Mouse (Mus musculus) kidney, postnatal 36 days (tissue): ENCODE results near the gene Nudcd3.

Source experiments
- DNase-seq, 2 experiments: peaks; one replicate each; pipeline ENCODE4 v3.0.0; 2021 to 2022; ENCODE audit warnings: mixed read lengths in 2 of 2

Nudcd3 gene

DNA sequence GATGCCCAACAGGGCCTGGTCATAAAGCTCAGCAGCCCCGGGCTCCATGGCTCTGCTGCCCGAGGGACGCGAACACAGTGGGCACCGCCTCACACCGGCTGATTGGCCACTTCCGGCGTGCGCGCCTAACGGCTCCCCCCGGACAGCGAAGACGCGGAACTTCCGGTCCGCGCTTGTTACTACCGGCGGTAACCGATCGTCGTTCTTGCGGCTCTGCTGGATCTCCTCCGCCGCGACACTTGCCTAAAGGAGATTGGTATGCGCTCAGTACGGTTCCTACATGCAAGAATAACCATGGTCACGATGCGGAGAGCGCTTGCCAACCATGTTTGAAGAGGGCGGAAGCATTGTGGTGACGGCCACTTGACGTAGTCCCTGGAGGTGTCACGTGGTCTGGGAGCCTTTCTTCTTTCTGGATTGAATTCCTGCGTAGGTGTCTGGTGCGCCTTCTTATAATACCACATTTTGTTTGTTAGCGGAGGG lies at the start of gene Nudcd3:
Gene Nudcd3, minus strand, starts transcription at position 329 of the 483 bp plus-strand sequence.
- DNase-seq: peak; percentile 91 to 92

DNA sequence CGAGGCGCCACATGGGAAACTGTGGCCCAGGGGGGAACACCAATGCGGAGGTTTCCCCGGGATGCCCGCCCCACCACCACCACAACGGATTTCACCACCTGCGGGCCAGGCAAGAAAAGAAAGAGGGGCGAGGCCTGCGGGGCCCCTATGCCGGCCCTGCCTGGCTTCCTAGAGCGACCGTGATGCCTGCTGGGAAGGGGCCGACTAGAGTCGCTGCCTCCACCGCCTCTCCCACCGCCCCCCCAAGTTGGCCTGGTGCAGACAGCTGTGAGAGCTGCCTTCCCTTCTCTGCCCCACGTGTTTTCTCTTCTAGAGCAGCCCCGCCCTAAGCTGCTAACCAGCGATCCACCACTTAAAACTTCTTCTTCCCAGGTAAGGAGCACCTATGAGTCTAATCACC lies 44.5 kb upstream of the Nudcd3 start:
- DNase-seq: no peak

GRCm38 (mm10) chr11:6233025-6233424 lies 32.8 kb upstream of the Nudcd3 start:
- no peak for DNase-seq

- no peak for DNase-seq
Measured at GRCm38 (mm10) chr11:6230012-6230411, 29.8 kb upstream of the Nudcd3 start, which contains the start of gene Npc1l1. Gene Npc1l1, minus strand, starts transcription at chr11:6230143.

- peak; percentile 7 to 25 for DNase-seq
Measured at GRCm38 (mm10) chr11:6224541-6225229, 24.5 kb upstream of the Nudcd3 start.

- DNase-seq: no peak
Measured at GRCm38 (mm10) chr11:6222187-6222586, 22.0 kb upstream of the Nudcd3 start.

DNA sequence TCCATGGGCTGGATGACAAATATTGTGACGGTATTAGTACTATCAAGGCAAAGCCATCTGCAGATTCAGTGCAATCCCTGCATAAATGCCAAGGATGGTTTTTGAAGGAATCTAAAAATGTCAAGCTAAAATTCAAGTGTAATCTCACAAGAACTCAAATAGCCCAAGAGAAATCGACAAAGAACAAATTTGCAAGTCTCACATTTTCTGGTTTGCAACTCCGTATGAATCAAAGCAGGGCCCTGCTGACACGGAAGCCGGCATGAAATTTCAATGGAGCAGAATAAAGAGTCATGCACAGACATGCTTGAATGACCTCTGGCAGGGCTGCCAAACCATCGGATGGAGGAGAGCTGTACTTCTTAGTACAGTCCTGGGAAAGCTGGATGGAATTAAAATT lies 19.8 kb upstream of the Nudcd3 start:
- DNase-seq: peak in 1 of 2 experiments; percentile 49

DNA sequence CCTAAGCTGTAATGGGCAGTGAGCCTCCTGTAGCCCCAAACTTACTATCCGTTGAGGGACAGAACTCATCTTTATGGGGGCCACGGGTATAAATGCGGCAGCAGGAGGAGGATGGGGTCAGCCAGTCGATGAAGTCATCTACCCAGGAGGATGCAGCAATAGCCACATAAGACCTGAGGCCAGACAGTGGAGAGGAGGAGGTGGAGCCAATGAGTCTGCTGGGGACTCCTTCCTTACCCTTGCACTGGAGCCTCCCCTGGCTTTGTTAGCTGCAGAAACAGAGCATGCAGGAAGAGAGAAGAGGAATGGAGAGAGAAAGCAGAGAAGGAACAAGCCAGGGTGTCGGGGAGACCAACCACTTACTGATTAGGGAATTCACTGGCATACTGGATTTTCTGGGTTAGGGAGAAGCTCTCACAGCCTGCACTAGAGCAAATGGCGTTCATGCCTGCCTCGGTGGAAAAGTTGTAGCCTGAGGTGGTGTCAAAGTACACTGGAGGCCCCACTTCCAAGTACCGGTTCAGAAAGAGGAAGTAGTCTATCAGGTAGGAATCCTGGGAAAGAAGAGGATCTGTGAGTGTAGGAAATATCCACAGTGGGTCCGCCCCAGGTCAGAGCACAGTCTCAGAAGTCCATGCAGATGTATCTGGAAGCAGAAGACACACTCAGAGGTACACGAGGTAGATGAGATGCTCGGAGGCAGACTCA lies 18.1 kb upstream of the Nudcd3 start:
- DNase-seq: no peak

DNA sequence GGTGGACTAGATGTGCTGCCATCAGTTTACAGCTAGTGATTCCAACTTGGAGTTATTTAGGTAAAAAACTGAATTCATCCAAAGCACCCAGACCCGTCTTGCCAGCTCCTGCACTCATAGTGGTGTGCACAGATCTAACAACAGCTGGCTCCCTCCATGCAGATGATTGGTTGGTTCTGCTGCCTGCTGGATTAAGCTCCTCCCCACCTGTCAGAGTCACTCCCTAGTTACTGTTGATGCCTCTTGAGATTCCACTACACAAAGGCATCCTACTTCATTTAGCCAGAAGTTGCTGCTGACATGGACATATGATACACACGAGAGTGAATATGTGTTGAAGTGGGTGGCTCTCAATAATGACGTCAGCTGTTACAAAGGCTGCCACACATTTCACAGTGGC lies 16.6 kb upstream of the Nudcd3 start:
- no peak for DNase-seq

- no peak for DNase-seq
Measured at GRCm38 (mm10) chr11:6208158-6208557, 7.9 kb upstream of the Nudcd3 start.

DNA sequence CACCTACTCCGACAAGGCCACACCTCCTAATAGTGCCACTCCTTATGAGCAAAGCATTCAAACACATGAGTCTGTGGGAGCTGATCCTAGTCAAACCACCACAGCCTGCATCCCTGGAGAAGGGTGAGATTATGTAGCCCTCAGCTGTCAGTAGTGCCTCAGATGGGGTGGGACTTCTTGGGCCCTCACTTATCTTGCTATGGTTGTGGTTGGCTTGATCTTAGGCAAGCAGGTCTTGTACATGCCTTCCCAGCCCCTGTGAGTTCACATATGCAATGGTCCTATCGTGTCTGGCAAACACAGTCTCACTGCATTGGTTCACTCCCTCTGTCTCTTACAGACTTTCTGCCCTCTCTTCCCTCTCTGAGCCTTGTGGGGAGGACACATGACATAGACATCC lies 6.9 kb upstream of the Nudcd3 start:
- DNase-seq: no peak

DNA sequence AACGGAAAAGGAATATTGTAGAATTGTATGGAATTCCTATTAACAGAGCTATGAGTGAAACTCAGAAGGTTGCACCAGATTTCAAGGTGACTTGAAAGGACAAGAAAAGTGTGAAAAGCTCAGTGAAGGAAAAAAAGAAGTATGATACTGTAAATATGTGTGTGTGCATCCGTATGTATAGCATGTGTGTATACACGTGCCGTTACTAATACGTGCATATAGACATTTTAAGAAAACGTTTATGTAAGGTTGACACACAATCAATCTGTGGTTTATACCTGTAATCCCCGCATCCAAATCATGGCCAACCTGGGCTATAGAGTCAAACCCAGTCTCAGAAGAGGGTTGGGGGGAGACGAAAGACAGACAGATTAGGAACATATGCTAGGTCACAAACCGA lies 355 bp upstream of the Nudcd3 start:
- DNase-seq: no peak

GRCm38 (mm10) chr11:6199410-6200086 lies 667 bp downstream of the Nudcd3 start, which contains the start of gene A730071L15Rik:
Gene A730071L15Rik, plus strand, starts transcription at chr11:6200029.
- DNase-seq: peak in 1 of 2 experiments; percentile 19

GRCm38 (mm10) chr11:6198449-6198848 lies 1.8 kb downstream of the Nudcd3 start:
- DNase-seq: no peak

- DNase-seq: no peak
Measured at GRCm38 (mm10) chr11:6196780-6197179, 3.4 kb downstream of the Nudcd3 start.

DNA sequence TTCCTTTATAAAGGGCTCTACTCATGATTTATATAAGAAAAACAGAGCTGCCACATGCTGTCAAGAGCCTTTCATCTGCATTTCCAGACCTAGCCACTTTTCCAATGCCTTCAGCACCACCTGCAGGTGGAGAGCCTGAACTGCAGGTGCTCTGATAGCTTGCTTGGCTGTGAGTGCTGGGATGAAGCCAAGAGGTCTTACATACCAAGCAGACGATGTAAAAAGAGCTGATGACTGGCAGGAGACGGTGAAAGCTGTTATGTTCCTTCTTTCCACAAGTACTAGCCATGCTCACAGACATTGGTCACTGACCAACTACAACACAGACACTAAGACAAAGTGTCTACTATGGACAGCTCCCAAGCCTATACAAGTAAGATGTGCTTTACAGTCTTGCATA lies 12.3 kb downstream of the Nudcd3 start:
- DNase-seq: peak; percentile 87 to 92

DNA sequence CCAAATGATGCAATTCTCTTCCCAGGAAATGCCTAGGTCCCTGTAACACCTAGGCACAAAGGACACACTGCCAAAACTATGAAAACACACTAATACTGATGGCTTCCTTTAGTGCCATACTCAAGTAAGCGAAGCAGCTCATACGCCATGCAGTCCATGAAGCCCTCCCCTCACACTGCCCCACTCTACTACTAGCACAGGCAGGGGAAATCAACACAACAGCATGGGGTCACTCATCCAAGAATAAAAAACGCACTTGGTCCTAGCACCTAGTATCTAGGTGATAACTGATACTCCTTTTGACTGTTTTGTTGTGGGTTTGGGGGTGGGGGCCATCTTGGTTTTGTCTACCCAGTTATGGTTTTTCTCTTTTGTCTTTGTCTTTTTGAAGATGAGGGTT lies 12.8 kb downstream of the Nudcd3 start:
- DNase-seq: no peak

GRCm38 (mm10) chr11:6184202-6184935 lies 15.8 kb downstream of the Nudcd3 start:
- DNase-seq: no peak

DNA sequence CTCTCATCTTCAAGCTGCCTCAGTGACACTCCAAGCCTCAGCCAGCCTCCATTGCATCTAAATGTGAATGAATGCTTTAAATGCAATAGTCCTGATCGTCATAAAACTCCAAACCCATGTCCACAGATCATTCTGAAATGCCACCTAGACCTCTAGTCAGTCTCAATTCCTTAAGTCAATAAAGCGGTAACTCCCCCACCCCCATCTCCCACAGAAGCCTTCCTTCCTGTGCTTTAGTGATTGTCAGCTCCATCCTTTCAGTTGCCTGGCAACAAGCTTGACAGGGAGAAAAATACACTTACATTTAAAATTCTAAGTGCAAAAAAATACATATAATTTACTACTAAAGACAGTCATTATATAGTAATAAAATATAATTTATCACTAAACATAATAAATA lies 17.0 kb downstream of the Nudcd3 start:
- no peak for DNase-seq

DNA sequence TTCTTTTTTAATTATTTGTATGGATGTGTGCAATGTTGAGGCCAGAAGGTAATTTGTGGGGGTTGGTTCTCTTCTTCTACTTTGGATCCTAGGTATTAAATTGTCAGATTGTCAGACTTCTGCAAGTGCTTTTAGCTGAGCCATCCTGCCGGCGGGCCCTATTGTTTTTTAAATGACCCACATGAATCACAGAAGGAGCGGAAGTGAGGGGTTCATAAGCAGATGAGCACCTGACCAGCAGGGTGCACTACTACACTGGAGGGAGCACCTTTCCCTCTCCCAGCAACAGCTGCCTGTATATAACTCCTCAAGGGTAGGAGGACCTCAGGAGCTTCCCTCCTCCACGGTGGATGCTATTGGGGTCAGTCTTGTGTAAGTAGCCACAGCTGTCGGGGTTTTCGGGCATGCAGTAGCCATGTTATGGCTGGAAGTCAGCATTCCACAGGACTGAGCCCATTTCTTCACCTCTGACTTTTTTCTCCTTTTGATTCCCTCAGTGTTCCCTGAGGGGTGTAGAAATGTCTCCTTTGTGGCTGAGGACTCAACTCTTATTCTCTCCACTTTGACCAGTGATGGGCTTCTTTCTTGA lies 19.3 kb downstream of the Nudcd3 start:
- DNase-seq: no peak

DNA sequence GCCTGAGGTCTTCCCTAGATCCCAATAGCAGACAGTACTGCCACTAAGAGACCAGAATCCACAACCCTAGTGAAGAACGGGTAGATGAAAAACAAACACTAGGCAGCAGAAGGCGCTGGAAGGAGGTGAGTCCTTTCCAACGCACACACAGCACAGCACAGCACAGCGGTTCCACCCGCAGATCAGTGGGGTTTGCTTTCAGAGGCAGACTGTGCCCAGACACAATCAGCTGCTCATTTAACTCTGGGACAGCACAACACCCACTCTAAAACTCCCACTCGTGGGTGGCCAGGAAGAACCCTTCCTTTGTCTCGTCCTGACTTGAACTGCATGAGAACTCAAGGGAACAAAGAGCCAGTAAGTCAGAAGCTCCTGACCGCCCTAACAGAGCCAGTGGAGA lies 21.0 kb downstream of the Nudcd3 start:
- DNase-seq: no peak

GRCm38 (mm10) chr11:6178673-6179166 lies 21.5 kb downstream of the Nudcd3 start:
- DNase-seq: no peak
